Mouse (Mus musculus) adrenal gland, postnatal 0 days (tissue): ENCODE measurements around the gene Spata48. TPM values are rescaled to one million over a fixed set of nuclear protein-coding genes. Genes with fewer than 3 reads are reported as not detected.

ENCODE experiments used
- polyA plus RNA-seq: library from polyadenylated mRNA; unstranded; fragments of >200 nt; fragmentation: Nextera tagmentation; extraction: Ambion mirVana; gene quantifications from 2 replicates; pipeline ENCODE4 v1.2.1, GENCODE M21; 2015

Gene Spata48
- polyA plus RNA-seq: 2.4 and 2.8 TPM in 2 replicates

GRCm38 (mm10) chr11:11461635-11462560 lies at the start of gene Spata48, which contains the start of gene Zpbp:
Spata48 (plus strand) TSS chr11:11462094.
Zpbp (minus strand) TSS chr11:11462408.

Other genes starting within 250 kb of the Spata48 start
- 0.50 and 0.75 TPM in 2 replicates for gene Zpbp, start 314 bp downstream of the Spata48 start, polyA plus RNA-seq
- gene 4930512M02Rik, start 165.7 kb downstream of the Spata48 start, polyA plus RNA-seq: not detected in 2 replicates
- gene Ikzf1, start 222.9 kb downstream of the Spata48 start, polyA plus RNA-seq: 1.3 and 4.7 TPM in 2 replicates